Mouse (Mus musculus) megakaryocyte, embryonic 14.5 days (primary cell): Measurements from ENCODE around the gene Ciz1.

Source experiments
- FLI1 ChIP-seq: IDR thresholded peaks from 2 replicates; pipeline ENCODE4 v1.6.1; 2012; ENCODE audit warnings: low read length, inconsistent platforms, mixed read lengths
- GATA1 ChIP-seq: IDR thresholded peaks from 3 replicates; pipeline ENCODE4 v1.6.1; 2012; ENCODE audit warnings: mixed read lengths, low read length, inconsistent platforms, borderline replicate concordance

GRCm38 (mm10) chr2:32392063-32392462 is 39.9 kb downstream of the Ciz1 start:
- no peak for TF ChIP-seq GATA1
- TF ChIP-seq FLI1: no peak
